Mouse (Mus musculus) stomach, postnatal 0 days (tissue): ENCODE data around the gene Acot4. TPM values are rescaled to one million over a fixed set of nuclear protein-coding genes. Genes with fewer than 3 reads are reported as not detected.
"Not testable (repeated sequence)": the region's sequence is repeated elsewhere in the genome, so short reads cannot be mapped to it uniquely, and the experiment has no call there.

Source experiments
- ATAC-seq: fragments of 200-750 bp; cut with Nextera tagmentation; 2 replicates; pipeline ENCODE4 v1.8.0; 2017; ENCODE audit not compliant: low FRiP score, low TSS enrichment
- DNase-seq: peaks from one replicate; pipeline ENCODE4 v3.0.0-alpha.2; 2016; ENCODE audit warnings: low spot score
- H3K27ac ChIP-seq: fragments of 300-500 bp; sonication (generic); replicated peaks from 2 replicates; pipeline ENCODE4 v1.5.1; 2014; ENCODE audit warnings: mild to moderate bottlenecking, control low read depth
- H3K27me3 ChIP-seq: fragments of 300-500 bp; sonication (generic); 2 replicates; pipeline ENCODE4 v1.6.1; 2014; ENCODE audit warnings: low read length; ENCODE audit not compliant: control insufficient read depth, insufficient read depth
- H3K36me3 ChIP-seq: fragments of 300-500 bp; sonication (generic); 2 replicates; pipeline ENCODE4 v1.6.1; 2014; ENCODE audit warnings: low read length, mixed read lengths; ENCODE audit not compliant: control insufficient read depth, insufficient read depth
- H3K4me1 ChIP-seq: fragments of 300-500 bp; sonication (generic); replicated peaks from 2 replicates; pipeline ENCODE4 v1.6.1; 2014; ENCODE audit warnings: antibody characterized with exemption; ENCODE audit not compliant: control insufficient read depth, insufficient read depth
- H3K4me2 ChIP-seq: fragments of 300-500 bp; sonication (generic); replicated peaks from 2 replicates; pipeline ENCODE4 v1.6.1; 2014; ENCODE audit warnings: low read depth, mild to moderate bottlenecking, control low read depth, moderate library complexity
- H3K4me3 ChIP-seq: fragments of 300-500 bp; sonication (generic); 2 replicates; pipeline ENCODE4 v1.5.1; 2014; ENCODE audit warnings: low read depth, low read length, control low read depth
- H3K9ac ChIP-seq: fragments of 300-500 bp; sonication (generic); 2 replicates; pipeline ENCODE4 v1.6.1; 2014; ENCODE audit warnings: mild to moderate bottlenecking, low read length, control low read depth, mixed read lengths
- H3K9me3 ChIP-seq: fragments of 300-500 bp; sonication (generic); 2 replicates; pipeline ENCODE4 v1.6.1; 2016; ENCODE audit warnings: low read length; ENCODE audit not compliant: control insufficient read depth
- CTCF ChIP-seq: IDR thresholded peaks from 2 replicates; pipeline ENCODE4 v1.5.1; 2016; ENCODE audit warnings: antibody characterized with exemption, low read depth, mild to moderate bottlenecking, moderate library complexity
- EP300 ChIP-seq: optimal IDR thresholded peaks from 2 replicates; pipeline ENCODE3; 2016; ENCODE audit warnings: antibody characterized with exemption
- WGBS: fragments of 180-500 bp; shearing (Covaris S2); extraction: QIAGEN DNeasy Blood & Tissue Kit; methylation state at CpG from one replicate; pipeline ENCODE4 v1.1.7; 2014; 5-methylcytosine and 5-hydroxymethylcytosine counted together
- polyA plus RNA-seq: library from polyadenylated mRNA; unstranded; fragments of >200 nt; fragmentation: Nextera tagmentation; extraction: Ambion mirVana; gene quantifications from 2 replicates; pipeline ENCODE4 v1.2.1, GENCODE M21; 2015

Gene Acot4
- polyA plus RNA-seq: 1.2 and 1.3 TPM in 2 replicates

GRCm38 (mm10) chr12:84038241-84038640 is at the start of gene Acot4:
Gene Acot4 (plus strand): TSS chr12:84038379.
- ATAC-seq (peak; percentile 73), DNase-seq (peak; percentile 39)
- Histone ChIP-seq H3K4me2 (peak within 1 kb of the TSS; percentile 62), H3K9ac (peak within 1 kb of the TSS; percentile 59), H3K4me3 (peak within 1 kb of the TSS; percentile 43)
- H3K4me1 ChIP-seq, H3K27ac ChIP-seq, H3K27me3 ChIP-seq, H3K36me3 ChIP-seq, H3K9me3 ChIP-seq: not testable (repeated sequence)
- WGBS: 9% methylated on average over 24 of the region's 32 CpGs

- Histone ChIP-seq H3K4me1 (no peaks in the 10 kb centered on the region), H3K9ac (peak overlapping the region; percentile 83), H3K4me3 (peak overlapping the region; percentile 60), H3K27ac (peak overlapping the region; percentile 97), H3K27me3 (no peaks in the 10 kb centered on the region), H3K36me3 (peaks cover 4% of the 10 kb centered on the region; the same call in 1 of the 2 replicates), H3K4me2 (peak overlapping the region; percentile 60), H3K9me3 (no peaks in the 10 kb centered on the region)
- WGBS: 58% methylated on average over 4 of the region's 4 CpGs
- TF ChIP-seq CTCF (no peak), EP300 (no peak)
- DNase-seq (no peak), ATAC-seq (peak; percentile 44; the same call in 1 of the 2 replicates)
Measured at GRCm38 (mm10) chr12:83988483-83988882, 49.7 kb upstream of the Acot4 start.

- no peaks in the 10 kb centered on the region for H3K4me1 ChIP-seq
- H3K4me2 ChIP-seq: no peak overlapping the region
- no peak overlapping the region for H3K9ac ChIP-seq
- no peak for DNase-seq
- no peak overlapping the region for H3K4me3 ChIP-seq
- H3K27me3 ChIP-seq: no peaks in the 10 kb centered on the region
- H3K36me3 ChIP-seq: peaks cover 4% of the 10 kb centered on the region; the same call in 1 of the 2 replicates
- WGBS: 96% methylated on average over 4 of the region's 4 CpGs
- peak; percentile 47 for TF ChIP-seq CTCF
- no peak for TF ChIP-seq EP300
- H3K27ac ChIP-seq: no peak overlapping the region
- no peaks in the 10 kb centered on the region for H3K9me3 ChIP-seq
- no peak for ATAC-seq
Measured at GRCm38 (mm10) chr12:83989378-83989777, 48.8 kb upstream of the Acot4 start.

- TF ChIP-seq CTCF: no peak
- TF ChIP-seq EP300: no peak
- Histone ChIP-seq H3K9me3 (no peaks in the 10 kb centered on the region), H3K4me3 (no peak overlapping the region), H3K36me3 (peaks cover 4% of the 10 kb centered on the region; the same call in 1 of the 2 replicates), H3K27me3 (no peaks in the 10 kb centered on the region), H3K27ac (no peak overlapping the region), H3K4me1 (0 out of 2 replicates have a peak, but pooled peaks cover 2% of the 10 kb centered on the region), H3K4me2 (no peak overlapping the region), H3K9ac (no peak overlapping the region)
- no peak for DNase-seq
- ATAC-seq: no peak
- WGBS: 58% methylated on average over 2 of the region's 2 CpGs
Measured at GRCm38 (mm10) chr12:83997221-83997620, 41.0 kb upstream of the Acot4 start.

GRCm38 (mm10) chr12:83998341-83999107 is 39.7 kb upstream of the Acot4 start:
- Histone ChIP-seq H3K4me3 (no peak overlapping the region), H3K9me3 (no peaks in the 10 kb centered on the region), H3K4me2 (no peak overlapping the region), H3K4me1 (0 out of 2 replicates have a peak, but pooled peaks cover 2% of the 10 kb centered on the region), H3K9ac (no peak overlapping the region), H3K27ac (peak overlapping the region; percentile 83), H3K36me3 (no peaks in the 10 kb centered on the region; the same call in 1 of the 2 replicates), H3K27me3 (no peaks in the 10 kb centered on the region)
- TF ChIP-seq CTCF (no peak), EP300 (no peak)
- ATAC-seq: no peak; the same call in 1 of the 2 replicates
- WGBS: 38% methylated on average over 11 of the region's 11 CpGs
- DNase-seq: no peak

- H3K4me2 ChIP-seq, H3K36me3 ChIP-seq, H3K27me3 ChIP-seq, H3K4me1 ChIP-seq, H3K9ac ChIP-seq, H3K9me3 ChIP-seq, H3K4me3 ChIP-seq: not testable (repeated sequence)
- ATAC-seq: peak; percentile 85
- peak; percentile 87 for DNase-seq
- H3K27ac ChIP-seq: peak overlapping the region; percentile 45
- 23% methylated on average over 8 of the region's 8 CpGs for WGBS
Measured at GRCm38 (mm10) chr12:83999237-83999636, 38.9 kb upstream of the Acot4 start.
